Mouse (Mus musculus) kidney, adult 2 months (tissue): ENCODE measurements at regions not wholly inside any gene's neighbourhood (a gene's known extent, or its start where the extent isn't known, plus 50 kb on each side); places are given as distances from the start of the nearest gene placed in this dataset.

ENCODE experiments used
- CTCF ChIP-seq: fragments of 200-500 bp; conservative IDR thresholded peaks from 2 replicates; pipeline ENCODE4 v1.5.1; 2011; ENCODE audit warnings: low read depth, mild to moderate bottlenecking, control low read depth, low read length, moderate library complexity, mixed read lengths; ENCODE audit not compliant: insufficient read depth, insufficient read length
- POLR2A ChIP-seq: fragments of 200-500 bp; IDR thresholded peaks from one replicate; pipeline ENCODE4 v1.6.1; 2011; ENCODE audit warnings: low read depth, low read length, control low read depth

DNA sequence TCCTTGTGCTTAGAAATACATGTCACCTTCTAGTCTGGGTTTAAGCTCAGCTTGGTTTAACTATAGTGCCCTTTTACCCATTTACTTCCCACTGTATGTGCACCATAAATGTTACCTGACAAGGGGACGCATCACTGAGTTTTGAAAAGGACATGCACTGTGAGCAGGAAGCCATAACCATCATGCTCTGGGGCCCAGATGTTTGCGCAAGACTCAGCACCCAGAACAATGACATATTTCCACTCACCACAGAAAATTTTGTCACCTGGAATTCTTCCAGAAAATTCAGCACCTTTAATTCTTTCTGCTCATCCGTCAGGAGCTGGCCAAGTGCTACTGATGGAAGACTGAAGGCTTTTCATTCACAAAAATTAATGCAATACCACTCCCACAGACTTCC is 216.1 kb upstream of the Elac2 start:
- TF ChIP-seq CTCF (no peak), POLR2A (no peak)
